Mouse (Mus musculus) R1 (cell line): Measurements from ENCODE around the gene Rabep1.
"Not testable (repeated sequence)": the region's sequence is repeated elsewhere in the genome, so short reads cannot be mapped to it uniquely, and the experiment has no call there.

Source experiments
- DNase-seq: peaks from one replicate; pipeline ENCODE4 v3.0.0-alpha.2; 2018; ENCODE audit warnings: low read depth, low spot score

The Rabep1 gene

DNA sequence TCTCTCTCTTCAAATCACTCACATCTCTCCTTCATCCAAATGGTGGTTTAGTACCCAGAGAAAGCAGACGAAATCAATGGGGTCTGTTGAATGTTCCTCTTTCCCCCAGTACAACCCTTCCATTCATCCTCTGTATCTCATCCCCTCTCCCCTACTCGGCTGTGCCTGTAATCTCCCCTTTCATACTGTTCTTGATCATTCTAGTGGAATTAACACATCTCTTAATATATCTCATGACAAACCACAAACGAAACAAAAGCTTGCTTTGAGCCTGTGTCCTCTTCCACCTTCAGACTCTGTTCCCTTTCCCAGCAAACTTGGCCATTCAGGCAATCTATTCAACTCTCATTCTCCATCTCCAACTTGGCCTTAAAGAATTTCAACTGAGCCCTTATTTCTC lies 13.4 kb upstream of the Rabep1 start:
- DNase-seq, result no peak

DNA sequence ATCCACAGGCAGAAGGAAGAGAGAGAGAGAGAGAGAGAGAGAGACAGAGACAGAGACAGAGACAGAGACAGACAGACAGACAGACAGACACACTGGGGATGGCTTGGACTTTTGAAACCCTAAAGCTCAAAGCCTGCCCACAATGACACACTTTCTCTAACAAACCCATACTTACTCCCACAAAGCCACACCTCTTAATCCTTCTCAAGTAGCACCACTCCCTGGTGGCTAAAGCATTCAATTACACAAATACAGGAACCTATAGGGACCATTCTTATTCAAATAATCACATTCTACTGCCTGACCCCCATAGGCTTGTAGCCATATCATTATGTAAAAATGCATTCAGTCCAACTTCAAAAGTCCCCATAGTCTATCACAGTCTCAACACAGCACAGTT lies 11.2 kb upstream of the Rabep1 start:
- peak; percentile 75 for DNase-seq

DNA sequence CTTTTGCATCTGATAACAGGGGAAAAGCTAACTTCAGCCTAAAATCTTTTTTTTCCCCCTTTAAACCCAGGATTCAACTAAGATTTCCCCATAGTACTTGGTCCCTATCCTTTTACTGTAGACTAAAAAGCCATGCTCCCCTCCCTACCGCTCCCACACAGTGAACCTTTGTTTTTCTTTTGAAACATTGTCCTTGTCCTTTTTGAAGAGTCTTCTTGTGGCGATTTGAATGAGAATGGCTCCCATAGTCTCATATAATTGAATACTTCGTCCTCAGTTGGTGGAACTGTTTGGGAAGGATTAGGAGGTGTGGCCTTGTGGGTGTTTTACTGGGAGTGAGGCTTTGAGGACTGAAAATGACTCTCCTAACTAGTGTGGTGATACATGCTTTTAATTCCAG lies 10.7 kb upstream of the Rabep1 start:
- peak; percentile 83 for DNase-seq

DNA sequence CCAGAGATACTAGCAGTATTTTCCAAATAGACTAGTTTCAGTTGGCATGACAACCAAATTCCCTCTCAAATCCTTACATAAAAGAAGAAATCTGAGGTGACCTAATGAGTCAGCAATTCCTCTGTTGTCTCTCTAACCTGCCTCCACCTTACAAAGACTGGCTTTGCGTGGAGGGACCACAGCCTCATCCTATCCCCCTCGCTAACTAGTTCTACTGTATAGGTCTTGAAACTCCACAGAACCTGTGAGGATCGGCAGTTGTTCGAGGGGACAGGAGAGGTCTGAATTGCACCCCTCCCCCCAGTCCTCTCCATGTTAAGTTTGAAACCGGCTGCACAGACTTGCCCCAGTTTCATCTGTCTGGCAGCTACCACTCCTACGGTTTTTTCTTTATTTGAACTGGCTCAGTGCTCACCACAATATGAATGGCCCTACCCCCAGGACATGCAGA lies 9.2 kb upstream of the Rabep1 start:
- peak; percentile 79 for DNase-seq

DNA sequence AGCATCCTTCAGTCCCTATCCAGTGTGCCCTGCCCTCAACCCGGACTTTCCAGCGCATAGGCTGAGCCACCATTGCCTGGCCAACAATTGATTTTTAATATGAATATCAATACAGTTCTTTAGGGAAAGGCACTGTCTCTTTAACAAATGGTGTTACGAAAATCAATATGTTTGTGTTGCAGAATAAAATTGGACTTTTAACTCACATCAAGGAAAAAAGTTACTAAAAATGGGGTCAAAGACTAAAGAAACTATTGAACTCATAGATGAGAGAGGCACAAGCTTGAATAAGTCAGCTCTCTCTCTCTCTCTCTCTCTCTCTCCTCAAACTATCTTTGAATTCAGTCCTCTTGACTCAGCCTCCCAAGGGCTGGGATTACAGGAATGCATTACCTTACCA lies 7.5 kb upstream of the Rabep1 start:
- no peak for DNase-seq

DNA sequence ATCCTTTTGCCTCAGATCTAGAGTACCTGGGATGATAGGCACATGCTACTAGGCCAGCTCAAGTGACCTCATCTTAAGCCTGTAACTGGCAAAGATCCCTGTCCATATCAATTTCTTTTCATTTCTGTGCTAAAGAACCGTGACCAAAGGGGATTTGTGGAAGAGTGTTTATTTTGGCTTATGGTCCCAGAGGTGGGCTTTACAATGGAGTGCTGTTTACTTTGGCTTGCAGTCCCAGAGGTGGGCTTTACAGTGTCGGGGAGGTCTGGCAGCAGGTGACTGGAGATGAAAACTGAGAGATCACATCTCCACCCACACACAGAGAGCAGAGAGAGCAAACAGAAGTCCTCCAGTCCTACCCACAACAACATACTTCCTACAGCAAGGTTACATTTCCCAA lies 6.0 kb upstream of the Rabep1 start:
- DNase-seq, result no peak

DNA sequence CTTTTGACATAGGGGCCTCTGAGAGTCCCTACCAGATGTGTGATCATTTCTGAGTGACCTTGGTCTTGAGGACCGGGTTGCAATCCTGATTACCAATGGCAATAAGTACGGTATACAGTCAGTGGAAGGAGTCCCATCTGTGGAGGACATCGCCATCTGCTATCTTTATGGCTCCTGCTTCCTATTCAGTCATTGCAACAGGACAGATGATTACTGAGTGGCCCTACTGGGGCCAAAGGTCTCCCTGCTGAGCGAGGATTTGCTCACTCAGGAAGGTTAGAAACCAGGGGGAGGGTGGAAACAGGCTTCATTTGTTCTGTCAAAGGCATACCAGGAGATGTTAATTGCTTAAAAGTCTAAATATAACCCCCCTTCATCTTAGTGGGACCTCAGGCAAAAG lies 1.6 kb upstream of the Rabep1 start:
- no peak for DNase-seq

DNA sequence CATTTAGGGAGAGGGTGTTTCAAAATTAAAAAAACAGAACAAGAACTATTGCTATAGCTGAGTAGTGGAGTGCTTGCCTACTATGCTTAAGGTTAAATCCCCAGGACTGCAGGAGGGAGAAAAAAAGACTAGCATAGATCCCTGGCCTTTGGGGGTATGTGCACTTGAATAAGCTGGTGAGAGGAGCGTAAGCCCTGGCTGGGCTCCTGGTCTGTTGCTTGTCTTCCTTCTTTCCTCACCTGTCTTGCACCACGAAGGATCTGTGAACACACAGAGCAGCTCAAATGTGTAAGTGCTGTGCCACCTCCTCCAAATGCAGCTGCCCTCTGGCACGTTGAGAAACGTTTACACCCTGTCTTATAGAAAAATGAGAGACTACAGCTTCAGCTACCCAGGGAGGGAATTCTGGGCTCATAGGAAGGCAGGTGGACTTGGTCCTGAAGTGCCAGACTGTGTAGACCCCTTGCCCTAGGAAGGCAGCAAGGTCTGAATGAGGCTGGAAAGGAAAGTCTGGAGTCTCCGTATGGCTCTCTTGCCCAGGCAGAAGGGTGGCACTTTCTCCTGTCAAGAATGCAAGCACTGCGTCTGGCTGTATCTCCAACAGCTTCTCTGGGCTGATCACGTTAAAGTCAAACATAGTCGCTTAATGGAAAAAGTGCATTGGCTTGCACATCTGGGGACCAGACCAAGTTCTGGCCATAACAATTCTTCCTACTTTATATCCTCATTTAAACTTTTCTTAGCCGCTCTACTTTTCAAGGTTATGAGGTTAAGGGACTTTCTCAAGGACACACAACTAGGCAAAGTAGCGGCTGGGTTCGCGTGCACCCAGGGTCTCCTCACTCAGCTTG lies 652 bp upstream of the Rabep1 start:
- DNase-seq, result no peak

DNA sequence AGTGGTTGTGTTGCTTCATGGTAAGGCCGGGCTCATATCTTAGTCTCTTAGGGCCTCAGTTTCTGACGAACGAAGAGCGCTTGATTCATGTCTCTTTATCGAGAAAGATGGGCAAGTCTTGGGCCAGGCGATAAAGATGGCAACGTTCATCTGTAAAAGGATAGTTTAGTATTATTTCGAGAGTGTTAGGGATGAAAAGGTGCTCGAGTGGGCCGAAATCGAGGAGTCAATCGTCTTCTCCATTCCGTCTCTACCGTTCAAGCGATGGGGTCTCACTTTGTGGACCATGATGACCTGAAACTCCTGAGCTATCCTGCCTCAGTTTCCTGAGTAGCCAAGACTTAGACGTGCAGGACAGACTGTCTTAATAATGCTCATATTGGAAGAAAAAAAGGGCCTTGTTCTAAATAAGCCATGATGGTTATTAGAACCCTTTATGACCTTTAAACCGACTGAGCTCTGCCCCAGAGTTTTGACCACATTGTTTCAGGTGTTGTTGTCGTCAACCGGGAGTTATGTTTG lies 940 bp downstream of the Rabep1 start:
- DNase-seq, result no peak

DNA sequence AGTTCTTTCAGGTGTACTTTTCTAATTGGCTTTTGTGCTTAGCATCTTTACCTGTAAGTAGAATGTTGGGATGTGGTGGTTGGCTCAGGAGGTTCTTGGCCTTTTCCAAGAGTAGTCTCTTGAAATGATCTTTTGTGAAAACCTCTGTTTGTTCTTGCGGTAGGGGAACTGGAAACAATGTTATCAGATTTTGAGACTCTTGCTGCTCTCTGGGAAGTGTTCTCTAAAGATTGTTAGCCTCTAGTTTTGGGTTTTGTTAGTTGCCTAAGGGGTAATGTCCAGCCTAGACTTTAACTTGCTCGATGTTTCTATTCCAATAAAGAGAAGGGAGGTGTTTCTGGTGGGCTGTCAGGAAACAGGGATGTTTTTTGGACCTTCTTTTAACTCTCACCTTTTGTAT lies 1.5 kb downstream of the Rabep1 start:
- no peak for DNase-seq

DNA sequence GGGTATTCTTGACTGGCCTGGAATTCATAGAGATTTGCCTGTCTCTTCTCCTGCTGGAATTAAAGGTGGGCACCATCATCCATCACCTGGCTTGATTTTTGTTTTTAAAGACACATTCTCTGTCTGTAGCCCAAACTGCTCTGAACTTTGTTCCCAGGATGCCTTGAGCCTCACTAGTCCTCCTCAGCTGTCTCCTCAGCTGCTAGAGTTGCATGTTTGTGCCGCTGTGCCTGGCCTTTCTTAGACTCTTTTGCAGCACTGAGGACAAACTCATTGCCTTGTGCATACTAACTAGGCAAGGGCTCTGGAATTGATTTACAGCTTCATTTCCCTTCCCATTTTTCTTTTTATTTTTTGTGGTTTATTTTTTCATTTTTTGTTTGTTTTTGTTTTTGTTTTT lies 15.8 kb downstream of the Rabep1 start:
- no peak for DNase-seq

DNA sequence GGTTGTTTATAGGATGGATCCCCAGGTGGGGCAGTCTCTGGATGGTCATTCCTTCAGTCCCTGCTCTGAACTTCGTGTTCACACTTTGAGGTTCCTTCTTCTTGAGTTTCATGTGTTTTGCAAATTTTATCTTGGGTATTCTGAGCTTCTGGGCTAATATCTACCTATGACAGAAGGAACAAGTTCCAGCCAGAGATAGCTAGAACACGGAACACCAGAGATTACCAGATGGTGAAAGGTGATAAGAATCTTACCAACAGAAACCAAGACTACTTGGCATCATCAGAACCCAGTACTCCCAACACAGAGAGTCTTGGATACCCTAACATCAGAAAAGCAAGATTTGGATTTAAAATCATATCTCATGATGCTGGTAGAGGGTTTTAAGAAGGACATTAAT lies 18.6 kb downstream of the Rabep1 start:
- DNase-seq, result not testable (repeated sequence)

DNA sequence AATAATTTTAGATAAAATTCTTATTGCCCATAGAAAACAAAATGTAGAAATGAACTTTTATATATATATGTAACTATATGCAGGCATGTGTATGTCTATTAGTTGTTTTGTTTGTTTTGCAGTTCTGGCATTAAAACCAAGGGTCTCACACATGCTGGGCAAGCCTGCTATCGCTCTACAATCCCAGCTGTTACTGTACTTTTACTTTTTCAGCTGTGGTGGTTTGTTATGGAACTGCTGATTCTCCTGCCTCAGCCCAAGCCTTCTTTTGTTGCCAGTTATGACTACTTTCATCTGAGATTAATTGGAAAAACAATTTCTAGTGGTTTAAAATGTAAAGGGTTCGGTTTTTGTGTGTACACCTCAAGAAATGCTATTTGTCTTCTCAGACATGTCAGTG lies 20.6 kb downstream of the Rabep1 start:
- DNase-seq, result no peak

DNA sequence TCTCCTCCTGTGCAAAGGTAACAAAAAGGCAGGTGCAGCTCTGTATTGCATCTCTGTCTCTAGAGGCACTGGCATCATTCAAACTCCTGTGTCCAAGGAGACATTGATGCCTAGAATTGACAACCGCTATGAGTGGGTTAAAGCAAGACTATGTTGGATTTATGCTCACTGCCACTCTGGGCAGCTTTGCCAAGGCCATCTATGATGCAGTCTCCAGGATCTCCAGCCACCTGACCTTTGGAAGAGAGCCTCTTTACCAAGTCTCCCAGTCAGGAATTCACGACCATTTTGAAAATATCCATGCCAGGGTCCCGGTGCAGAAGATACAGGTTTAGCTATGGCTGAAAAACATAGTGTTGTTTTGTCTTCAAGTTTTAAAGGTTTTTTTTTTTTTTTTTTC lies 24.7 kb downstream of the Rabep1 start:
- no peak for DNase-seq

DNA sequence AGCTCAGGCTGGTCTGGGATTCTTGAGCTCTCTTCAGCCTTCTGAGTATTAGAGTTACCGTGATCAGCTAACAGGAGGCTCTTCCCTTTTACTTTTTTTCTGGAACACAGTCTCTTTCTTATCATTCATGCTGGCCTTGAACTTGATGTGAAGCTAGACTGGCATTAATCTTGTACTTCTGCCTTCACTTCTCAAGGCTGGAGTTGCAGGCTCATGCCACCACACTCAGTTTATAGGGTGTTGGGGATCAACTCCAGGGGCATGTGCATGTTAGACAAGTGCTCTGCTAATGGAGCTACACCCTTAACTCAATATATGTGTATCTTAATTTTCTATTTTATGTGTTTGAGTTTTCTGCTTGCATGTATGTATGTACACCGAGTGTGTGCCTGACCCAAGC lies 25.2 kb downstream of the Rabep1 start:
- DNase-seq, result no peak

DNA sequence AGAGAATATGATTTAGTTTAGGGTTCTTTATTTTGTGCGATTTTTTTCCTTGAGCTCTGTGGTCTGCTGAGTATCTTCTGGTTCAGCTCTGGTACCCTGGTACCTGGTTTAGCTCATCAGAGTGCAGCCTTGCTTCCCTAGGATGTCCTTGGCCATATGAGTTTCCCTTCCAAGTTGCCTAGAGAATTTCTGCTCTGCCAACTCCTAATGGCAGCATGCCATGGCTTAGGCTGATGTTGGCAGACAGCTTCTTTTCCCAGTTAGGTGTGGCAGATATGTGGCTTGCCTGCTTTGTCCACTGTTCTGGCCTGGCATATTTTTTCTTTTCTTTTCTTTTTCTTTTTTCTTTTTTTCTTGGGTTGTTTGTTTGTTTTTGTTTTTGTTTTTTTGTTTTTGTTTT lies 25.8 kb downstream of the Rabep1 start:
- no peak for DNase-seq

DNA sequence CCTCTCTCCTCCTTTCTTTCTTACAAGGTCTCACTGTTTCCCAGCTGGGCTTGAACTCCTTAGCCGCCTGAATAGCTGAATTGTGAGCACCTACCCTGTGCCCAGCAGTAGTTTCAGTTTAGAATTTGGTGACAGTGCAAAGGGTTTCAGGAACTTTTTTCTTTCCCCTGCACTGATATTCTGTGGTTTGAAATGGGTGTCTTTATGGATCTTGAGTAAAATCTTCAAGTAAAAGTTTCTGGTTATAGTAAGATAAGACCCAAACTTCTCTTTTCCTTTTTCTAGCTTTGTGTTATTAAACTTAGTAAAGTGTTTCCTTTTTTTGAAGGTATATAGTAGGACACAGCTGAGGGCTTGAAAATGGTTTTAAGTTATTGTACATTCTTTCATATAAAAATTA lies 26.5 kb downstream of the Rabep1 start:
- DNase-seq, result no peak

DNA sequence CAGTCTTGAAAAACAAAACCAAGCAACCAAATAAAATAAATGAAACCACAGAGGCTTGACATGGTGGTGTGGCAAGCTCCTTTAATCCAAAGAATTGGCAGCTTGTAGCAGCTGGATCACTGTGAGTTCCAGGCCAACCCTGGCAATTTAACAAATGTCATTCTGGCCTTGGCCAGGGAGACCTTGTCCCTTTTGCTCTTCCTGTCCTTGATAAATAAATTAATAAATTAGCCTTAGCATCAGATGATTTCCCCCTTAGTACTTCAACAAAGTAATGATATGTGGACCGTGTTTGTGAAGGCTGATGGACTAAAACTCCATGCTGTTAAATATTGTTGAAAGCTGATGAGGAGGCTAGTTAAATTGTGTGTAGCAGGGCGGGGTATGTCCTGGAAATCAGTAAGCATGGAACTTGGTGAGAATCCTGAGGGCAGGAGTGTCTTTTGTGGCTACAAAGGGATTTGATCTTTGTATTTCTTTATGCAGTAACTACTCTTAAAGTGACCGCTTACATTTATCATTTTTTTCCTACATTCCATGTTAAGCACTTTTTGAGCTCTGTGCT lies 27.3 kb downstream of the Rabep1 start:
- DNase-seq, result no peak

DNA sequence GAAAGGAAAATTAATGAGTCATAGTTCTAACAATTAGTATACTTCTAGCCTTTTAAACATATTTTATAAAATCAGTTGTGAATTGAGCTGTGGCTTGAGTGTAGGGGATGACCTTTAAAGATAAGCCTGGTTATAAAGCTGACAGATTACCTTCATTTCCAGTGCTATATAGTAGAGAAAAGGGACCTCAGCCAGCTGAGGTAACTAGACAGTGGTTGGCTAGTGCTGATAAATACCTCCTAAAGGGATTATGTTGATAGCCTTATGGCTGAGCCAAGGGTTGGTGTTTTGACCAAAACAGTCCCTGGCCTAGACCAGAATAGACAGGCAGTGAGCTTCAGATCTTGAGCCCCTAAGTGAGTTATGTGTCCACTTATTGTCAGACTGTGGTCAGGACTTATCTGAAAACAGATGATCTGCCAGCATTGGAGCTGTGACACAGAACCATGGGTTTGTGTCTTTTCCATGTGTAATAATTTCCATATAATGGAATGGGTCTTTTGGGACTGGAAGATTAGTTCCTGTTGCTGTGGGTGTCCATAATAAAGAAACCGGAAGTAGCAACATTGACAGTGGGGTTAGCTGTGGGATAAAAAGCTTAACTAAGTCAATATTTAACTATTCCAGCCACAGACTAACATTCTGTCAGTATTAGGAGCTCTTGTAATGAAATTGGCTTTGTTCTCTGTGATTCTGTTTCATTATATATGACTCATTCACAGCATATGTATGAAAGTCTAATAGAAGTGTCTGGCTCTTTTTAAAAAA lies 29.5 kb downstream of the Rabep1 start:
- no peak for DNase-seq

DNA sequence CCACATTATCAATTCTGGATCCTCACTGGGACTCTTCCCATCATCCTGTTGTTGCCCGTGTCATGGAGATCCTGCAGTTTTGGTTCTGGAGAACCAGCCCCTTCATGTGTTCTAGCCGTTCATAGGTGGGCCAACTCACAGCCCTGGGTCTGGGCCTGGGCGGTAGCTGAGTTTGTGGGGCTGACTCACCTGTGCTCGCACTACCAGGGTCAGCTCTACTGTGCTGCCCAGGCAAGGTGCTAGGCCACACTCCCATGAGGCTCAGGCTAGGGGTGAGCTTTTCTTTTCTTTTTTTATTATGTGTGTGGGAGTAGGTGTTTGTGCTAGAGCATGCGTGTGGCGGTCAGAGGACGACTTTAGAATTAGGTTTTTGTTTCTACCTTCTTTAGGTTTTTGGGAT lies 33.1 kb downstream of the Rabep1 start:
- DNase-seq, result no peak

DNA sequence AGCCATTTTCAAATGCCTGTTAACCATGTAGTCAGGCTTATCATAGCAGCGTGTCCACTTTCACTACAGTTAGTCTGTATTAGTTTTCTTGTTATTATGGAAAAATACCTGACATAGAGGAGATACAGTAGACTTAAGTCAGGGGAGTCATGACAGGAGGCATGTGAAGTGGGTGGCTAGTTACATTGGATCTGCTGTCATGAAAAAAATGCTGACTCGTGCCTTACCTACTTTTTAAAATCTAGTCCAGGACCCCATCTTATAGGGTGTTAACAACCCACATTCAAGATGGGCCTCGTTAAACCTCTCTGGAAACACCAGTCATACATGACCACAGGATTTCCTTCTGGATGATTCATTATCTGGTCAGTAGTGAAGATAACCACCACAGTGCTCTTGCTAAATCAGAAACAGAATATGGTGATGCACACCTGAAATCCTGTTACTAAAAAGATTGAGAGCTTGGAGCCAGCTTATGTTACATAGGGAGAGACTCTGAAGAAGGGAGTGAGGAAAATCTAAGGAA lies 38.4 kb downstream of the Rabep1 start:
- DNase-seq, result no peak

DNA sequence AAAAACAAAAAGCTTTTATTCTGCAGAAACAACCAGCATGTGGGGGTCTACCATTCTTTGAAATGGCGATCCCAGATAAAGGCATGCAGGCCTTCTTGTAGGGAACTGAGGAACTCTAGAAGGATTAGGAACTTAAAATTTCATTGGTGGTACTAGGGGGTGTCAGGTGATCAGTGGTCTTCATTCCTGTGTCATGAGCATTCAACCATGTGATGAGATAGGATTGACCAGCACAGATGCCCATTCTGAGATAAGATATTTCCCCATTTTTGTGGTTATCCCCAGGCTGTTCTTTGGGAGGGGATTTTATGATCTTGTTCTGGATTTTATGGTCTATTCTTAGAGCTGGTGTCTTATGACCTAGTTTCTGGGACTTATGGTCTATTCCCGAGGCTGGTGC lies 46.1 kb downstream of the Rabep1 start:
- no peak for DNase-seq
